Mouse (Mus musculus) spleen, postnatal 10 days (tissue): ENCODE results near the gene Celsr1.

Experiments used
- DNase-seq, 2 experiments: peaks; one replicate each; pipeline ENCODE4 v3.0.0; 2021 to 2022; ENCODE audit warnings: low spot score in 2 of 2

The Celsr1 gene

DNA sequence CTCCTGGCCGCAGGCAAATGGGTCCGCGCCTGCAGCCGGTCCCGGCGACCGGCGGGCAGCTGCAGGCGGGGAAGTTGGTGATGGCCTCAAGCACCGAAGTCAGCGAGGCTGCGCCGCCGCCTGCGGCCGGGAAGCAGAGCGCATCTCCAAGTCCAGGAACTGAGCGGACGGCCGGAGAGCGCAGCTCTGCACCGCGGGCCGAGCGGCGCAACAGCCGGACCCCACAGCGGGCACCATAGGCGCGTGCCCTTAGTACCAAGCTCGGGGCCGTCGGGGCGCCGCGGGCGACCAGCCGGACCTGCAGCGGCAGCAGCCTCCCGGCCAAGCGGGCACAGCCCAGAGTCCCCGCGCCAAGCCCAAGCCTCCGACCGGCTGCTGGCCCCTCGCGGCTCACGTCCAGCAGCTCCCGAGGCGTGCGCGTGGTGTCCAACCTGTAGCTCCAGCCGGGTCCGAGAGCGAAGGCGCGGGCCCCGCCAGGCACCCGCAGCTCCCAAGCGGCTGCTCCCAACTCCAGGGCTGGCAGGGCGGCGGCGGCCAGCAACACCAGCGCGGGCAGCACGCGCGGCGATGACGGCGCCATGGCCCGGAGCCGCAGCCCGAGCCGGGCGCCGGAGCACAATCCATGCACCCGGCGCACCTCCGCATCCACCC is at the start of gene Celsr1:
TSS of gene Celsr1 (minus strand) at position 587 of the 651 bp plus-strand sequence.
- DNase-seq = no peak

DNA sequence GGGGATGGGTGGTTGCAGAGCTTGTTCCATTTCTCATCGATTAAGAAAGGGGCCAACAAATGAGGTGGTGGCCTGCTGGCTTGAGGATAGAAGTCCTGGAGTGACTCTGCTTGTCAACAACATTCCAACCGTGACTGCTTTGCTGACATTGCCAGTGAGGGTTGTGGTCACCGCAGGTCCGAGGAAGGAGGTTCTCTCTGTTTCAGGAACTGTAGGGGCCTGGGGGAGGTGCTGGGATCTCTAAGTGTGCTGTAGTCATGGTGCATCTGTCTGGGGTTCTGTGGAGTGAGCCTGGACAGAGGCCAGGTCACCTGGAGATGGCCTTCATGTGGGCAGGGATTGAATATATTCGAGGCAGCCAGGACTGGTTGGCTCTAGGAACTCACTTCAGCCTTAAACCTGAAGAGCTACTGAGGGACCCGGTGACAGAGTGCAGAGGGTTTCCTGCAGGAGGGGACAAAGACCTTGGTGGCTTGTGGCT is 49.7 kb upstream of the Celsr1 start:
- DNase-seq = no peak

DNA sequence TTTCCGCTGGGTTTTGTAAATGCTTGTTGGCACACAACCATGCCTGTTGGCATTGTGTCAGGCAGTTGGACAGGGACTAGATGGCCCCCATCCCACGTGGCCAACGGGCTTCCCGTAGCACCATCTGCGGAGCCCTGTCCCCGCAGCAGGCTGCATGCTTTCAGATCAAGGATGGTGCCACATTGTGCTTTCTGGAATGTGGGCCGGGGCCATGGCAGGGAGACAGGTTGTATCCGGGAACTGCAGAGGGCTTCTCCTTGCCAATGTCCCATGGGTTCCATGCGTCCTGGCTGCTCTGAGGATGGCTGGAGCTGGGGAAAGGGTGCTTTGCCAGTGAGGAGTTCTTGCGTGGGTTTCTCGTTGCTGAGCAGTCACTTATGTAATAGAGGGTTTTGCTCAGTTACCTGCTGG is 49.0 kb upstream of the Celsr1 start:
- DNase-seq = no peak

DNA sequence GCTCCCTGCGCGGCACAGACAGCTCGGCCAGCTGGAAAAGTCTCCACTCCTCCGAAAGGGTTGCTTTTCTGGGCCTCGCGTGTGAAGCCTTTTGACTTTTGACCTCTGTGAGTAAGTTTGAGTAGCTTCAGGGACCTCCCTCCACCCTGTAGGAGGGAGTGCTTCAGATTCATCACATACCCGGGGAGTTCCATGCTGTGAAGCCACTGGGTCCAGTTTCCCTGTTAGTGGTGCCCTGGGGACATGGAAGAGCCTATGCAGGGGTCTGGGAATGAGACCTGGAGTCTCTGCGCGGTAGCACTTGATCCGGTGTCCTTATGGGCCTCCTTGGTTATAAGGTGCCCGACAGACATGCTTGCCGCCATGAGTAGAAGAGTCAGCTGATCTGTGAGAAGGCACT is 48.1 kb upstream of the Celsr1 start:
- no peak for DNase-seq

DNA sequence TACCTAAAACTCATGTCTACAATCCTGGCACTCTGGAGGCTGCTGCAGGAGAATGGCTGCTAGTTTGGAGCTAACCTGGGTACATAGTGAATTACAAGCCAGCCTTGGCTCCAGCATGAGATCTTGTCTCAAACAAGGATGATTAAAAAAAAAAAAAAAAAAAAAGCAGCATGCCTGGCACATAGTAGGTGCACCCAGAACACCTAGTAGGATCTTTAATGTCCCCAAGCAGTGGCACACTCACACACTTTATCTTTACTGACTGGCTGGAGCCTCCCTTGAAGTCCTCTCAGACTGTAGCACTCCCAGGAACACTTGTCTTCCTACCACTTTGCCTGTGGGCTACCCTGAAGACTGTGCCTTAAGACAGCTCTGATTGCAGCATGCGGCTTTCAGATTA is 46.8 kb upstream of the Celsr1 start:
- DNase-seq = no peak

DNA sequence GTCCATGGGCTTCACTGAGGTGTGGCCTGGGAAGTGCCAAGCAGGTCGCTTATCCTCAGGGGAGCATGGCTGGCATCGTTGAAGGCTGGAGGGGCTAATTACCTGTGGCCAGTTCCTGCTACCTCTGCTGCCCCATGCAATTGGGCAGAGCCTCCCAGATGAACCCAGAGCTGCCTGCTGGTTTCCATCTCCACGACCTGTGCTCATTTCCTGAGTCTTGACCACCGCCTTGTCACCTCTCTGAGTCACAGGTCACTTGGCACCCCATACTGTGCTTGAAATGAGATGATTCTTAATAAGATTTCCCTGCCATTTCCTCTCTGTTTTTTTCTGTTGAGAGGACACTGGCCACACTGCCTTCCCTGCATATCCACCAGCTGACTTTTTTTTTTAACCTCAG is 46.3 kb upstream of the Celsr1 start:
- DNase-seq = no peak

DNA sequence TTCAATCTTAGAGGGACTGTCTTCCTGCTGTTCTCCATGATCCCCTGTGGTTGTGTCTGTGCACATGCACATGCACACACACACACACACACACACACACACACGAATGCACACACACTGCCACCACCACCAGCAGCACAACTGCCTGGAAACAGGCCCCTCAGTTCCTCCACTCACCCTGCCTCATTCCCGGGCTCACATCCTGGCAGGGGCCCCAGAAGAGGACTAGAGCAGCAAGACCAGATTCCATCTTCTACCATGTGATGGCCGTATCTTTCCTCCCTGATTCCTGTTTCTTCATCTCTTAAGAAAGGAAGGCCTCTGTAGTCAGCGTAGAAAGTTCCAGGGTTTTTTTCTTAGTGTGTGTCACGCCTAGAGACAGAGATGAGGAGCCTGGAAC is 45.9 kb upstream of the Celsr1 start:
- DNase-seq = no peak

DNA sequence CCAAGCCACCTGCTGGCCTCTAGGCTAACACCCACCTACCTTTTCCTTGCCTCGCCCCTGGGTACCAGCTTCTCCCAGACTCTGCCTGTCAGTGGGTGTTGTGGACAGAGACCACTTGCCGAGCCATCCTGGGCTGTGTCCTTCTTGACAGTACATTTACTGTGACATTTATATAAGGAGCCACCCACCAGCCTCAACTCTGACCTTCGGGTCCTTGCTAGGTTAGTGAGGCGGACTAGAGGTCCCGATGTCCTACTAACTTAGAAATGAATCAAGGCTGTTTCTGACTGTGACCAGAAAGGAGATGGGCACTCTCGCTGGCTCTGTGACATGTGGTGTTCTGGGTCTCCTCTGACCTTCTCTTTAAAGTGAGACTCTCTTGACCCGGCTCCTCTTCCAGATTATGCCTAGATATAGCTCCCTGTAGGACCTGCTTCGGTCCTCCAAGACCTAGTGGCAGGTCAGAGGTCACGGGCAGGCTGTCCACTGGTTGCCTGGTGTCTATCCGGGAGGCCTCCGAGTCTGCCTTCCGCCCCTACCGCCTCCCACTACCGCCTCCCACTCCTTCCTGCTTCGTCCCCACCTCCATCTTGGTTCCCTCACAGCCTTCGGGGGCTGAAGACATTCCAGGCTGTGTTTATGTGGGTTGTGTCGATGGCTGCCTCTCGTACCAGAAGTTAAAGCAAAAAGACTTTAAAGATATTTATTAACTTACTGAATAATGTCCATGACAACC is 45.1 kb upstream of the Celsr1 start:
- no peak for DNase-seq

DNA sequence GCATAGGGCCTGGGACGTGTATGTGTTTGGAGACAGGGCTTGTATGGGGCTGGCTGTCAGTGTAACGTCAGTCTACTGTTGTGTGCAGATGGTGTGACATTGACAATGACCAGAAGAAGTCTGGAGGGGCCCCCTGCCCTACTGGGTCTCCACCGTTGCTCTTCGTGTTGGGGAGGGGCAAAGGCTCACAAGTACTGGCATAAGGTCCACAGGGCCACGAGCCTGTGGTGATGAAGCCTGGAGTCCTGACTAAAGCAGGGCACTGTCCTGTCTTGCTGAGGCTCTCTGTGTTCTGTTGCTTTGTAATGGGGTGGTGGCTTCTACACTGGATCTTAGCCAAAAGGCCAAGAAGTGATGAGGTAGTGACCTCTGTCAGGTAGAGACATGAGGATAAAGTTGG is 44.4 kb upstream of the Celsr1 start:
- no peak for DNase-seq

DNA sequence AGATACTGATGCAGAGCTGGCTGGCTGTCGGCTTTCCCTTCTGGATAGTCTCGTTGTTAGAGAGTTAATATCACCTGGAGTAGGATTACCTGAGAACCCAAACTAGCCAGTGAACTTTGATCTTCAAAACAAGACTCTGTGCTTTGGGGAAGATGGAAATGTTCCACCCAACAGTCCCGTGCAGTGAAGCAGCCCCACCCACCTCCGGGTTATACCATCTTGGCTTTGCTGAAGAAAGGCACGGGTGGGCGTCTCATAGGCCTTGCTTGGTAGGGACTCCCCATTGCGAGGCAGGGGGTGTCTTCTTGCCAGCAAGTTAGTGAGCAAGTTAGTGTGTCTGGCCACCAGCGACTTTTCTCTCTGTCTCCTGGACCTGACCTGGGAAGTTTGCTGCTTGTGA is 42.8 kb upstream of the Celsr1 start:
- DNase-seq = no peak

DNA sequence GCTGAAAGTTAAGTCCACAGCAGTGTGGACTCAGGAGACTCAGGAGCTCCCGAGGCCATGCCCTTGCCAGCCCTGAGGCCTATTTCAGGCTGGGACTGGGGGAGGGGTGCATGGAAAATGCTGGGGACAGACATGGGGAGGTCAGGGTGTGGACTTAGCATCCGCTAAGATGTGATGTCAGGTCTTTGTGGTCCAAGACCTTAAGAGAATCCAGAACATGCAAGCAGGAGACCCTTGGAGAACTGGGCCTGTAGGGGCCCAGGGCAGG is 42.4 kb upstream of the Celsr1 start:
- DNase-seq = no peak

DNA sequence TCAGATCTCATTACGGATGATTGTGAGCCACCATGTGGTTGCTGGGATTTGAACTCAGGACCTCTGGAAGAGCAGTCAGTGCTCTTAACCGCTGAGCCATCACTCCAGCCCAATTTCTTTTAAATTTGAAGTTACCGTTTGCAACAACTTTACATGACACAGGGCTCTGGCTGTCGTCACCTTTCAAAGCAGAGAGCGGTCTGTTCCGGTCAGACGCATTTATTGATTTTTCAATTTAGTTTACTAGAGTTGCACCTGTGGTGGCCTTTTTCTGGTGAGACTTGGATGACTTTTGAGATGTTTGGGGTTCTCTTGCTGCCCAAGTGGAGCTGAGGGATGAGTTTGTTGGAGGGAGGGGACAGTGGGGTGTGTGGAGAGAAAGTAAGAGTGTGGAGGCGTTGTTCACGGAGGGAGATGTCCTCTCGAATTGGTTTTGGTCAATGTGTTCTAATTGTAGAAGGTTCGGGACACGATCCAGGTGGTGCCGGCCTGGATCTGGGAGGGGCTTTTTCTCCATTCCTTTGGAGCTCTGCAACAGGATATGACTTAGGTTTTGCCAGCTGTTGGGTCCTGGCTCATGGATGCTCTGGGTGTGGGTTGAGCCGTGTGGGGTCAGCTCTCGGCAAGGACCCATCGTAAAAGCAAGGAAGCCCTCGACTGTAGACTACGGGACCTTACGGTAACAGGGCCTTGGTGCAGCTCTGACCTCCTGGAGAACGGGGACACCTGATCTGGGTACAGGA is 41.9 kb upstream of the Celsr1 start:
- DNase-seq = no peak

DNA sequence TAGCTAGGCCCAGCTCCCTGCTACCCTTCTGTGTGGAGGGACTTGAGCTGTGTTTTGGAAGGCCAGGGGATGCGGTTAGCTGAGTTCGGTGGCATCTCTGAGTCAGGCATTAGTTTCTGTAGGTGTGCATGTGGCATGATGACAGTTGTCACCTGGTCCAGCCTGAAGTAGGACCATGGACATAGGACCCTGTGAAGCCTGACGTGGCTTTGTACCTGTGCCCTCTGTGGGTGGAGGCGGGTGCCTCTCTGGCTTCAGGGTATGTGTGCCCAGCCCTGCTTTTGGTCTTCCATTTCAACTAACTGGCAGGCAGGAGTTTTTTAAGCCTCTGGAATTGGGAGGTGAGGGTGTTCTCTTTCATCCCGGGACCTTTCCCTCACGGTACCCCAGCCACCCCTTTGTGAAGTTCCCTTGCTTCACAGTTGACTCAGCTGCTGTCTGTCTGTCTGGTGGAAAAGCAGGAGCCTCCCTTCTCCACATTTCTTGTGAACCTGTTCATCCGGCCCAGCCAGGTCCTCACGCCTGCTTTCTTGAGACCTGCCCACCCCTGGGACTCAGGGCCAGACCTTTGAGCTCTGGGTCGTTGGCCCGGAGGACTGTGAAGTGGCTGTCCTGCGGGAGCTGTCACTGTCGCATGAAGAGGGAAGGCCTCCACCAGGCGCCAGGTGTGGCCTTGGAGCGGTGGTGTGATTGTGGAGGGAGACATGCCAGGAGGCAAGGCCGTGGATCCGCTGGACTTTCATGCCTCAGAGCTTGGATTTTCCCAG is 40.8 kb upstream of the Celsr1 start:
- DNase-seq = no peak

DNA sequence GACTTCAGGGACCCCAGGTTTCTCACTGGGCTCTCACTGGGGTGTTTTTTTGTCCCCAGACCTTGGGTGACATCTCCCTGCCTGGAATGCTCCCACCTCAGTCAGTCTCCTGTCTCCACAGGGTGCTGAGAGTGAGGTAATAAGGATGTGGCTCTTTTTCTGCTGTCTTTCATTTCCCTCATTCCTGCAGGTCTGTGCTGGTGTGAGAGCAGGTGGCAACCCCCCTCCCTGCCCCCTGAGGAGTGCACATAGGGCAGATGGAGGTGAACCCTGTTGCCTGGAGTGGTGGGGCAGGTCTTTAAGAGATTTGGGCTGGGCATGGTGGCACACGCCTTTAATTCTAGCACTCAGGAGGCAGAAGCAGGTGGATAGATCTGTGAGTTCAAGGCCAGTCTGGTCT is 37.6 kb upstream of the Celsr1 start:
- no peak for DNase-seq

DNA sequence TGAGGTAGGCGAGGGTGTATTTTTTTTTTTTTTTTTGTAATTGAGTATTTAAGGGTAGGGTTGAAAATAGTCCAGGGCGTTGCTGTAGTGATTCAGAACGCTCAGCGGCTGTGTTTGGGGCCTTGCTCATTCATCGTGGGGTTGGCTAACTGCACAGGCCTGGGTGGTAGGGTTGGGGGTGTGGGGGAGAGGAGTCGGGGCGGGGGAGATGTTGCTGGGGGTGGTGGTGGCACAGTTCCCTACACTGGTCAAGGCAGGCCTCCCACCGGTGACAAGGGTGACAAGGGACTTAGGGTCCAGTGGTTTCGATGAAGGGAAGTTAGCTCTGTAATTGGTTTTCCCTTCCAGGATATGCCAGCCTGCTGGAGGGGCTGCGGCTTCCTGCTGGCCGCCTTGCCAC is 36.8 kb upstream of the Celsr1 start:
- DNase-seq = no peak

DNA sequence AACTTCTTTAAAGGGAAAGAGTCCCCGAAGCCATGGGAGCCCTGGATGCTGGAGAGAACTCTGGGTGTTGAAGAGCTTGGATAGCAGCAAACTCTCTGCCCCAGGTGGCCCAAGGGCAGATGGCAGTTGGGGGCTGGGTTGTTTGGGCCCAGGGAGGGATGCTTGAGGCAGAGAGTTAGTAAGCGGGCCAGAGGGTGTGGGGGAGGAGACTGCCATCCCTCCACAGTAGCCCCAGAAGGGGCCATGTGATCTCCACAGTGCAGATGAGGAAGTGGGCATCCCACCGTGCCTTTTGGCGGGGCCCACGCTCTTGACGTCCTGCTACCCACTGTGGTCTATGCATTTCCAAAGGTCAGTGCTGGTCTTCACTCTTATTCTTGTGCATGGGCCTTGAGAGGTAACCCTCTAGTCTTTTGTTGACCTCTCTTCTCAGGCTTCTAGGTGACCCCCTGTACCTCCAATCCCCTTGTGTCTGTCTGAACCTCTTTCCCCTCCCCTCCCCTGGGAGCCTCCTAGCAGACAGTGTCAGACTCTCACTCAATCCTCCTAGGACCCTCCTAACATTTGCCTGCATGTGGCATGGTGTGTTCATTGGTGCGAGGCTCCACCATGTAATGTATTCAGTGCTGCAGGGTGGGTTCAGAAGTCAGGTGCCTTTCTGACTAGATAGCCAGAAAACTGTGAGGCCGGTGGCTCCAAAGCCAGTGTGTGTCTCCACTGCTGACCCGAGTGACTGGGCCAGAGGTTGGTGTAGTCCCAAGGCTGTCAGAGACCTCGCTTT is 35.6 kb upstream of the Celsr1 start:
- DNase-seq = peak in 1 of 2 experiments; percentile 66

DNA sequence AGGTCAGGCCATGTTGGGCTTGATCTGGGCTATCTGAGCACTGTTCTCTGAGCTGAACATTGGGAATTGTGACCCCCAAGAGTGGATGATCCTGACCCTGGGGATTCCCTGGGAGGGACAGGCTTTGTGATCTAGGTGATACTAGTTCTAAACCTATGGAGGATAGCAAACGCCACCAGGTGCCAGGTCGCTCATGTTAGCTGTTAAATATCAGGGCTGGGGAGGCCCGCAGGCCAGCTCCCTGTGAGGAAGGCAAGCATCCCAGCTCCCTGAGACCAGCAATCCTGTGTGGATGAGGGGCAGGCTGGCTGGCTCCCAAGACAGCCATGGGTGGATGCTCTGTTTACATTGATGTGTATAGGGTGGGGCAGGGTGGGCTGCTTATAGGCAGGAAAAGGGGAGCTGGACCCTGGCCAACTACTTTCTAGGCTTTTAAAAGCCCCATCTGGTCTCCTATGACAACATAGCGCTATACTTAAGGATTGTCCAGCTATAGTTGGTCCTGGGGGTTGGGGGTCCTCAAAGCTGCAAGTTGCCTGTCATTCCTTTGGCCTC is 34.4 kb upstream of the Celsr1 start:
- DNase-seq = no peak

DNA sequence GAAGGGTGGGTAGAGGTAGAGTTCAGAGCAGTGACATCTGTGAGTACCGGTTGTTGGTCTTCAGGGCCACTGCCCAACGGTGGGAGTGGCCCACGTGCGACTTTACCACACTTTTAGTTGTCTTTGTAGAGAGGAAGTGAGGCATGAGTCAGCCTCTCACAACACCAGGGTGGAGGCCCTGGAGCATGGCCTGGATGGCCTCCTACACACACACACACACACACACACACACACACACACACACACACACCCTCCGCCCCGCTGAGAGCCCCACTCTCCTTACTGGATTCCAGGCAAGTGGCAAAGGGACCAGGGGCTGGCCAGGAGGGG is 34.0 kb upstream of the Celsr1 start:
- DNase-seq = peak in 1 of 2 experiments; percentile 72

DNA sequence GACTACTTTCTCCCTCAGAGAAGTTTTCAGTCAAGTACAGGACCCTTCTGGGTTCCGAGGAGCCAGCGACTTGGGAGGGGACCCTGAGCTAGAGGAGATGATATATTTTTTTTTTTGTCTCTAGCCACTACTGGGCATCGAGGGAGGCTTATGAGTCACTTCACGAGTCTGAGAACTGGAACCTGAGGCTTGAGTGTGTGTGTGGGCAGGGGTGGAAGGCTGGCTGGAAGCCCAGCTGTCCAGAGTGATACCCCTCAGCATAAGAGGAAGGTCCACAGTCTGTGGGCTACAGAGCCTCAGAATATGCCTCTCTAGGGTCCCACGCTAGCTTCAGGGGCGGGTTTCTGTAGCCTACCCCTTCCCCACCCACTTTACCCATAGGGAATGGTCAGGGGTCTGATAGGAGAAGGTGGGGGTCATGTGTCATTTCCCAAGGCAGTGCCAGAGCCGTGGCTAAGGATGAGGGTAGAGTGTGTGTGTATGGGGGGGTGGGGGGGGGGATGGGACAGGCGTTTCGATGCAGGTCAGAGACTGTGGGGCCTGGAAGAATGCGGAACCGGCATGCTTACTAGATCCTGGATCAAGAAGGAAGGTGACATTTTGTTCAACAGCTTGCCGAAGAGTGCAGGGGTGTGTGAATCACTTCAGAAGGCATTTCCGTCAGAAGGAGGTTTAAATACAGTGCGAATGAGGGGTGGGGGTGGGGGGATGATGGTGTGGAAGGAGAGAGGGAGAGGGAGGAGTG is 33.4 kb upstream of the Celsr1 start:
- no peak for DNase-seq

DNA sequence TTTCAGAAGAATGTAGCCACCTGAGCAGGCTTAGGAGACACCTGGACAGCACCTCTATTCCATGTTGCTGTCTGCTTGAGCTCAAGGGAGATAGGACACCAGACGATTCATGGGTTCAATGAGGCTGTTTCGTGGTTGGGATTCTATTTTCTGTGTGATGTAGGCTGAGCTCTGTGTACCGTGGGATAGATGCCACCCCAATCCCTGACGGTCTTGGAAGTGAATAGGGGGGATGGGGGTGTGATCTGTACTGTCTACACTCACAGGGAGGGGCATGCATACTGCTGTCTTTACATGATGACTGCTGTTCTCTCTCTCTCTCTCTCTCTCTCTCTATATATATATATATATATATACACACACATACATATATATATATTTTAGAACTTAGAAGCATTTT is 31.8 kb upstream of the Celsr1 start:
- no peak for DNase-seq

DNA sequence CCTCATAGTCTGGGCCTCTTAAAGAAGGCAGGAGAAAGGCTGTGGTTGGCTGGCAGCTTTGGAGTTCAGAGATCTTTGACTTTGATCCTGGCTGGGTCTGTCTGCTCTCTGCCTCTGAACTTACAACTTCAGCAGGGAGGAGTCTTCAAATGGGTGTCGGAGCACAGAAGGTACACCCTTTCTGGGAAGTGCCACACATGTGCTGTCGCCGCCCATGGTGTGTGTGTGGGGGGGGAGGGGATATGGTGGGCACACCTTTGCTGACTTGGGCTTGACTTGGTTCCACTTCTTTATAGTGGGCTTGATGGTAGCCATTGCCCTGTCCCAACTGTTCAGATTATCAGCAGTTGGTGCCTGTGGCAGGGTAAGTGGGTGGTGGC is 31.3 kb upstream of the Celsr1 start:
- no peak for DNase-seq
